Mouse (Mus musculus) midbrain, postnatal 0 days (tissue): ENCODE data around the gene Tubb4b. TPM values are rescaled to one million over a fixed set of nuclear protein-coding genes. Genes with fewer than 3 reads are reported as not detected.

Experiments used
- ATAC-seq: fragments of 200-750 bp; cut with Nextera tagmentation; 2 replicates; pipeline ENCODE4 v1.8.0; 2017; ENCODE audit warnings: moderate number of reproducible peaks, mild to moderate bottlenecking, moderate TSS enrichment, moderate library complexity; ENCODE audit not compliant: low FRiP score
- DNase-seq: peaks from one replicate; pipeline ENCODE4 v3.0.0-alpha.2; 2015; ENCODE audit warnings: low spot score
- H3K27ac ChIP-seq: fragments of 300-500 bp; sonication (generic); 2 replicates; pipeline ENCODE4 v1.5.1; 2014; ENCODE audit warnings: low read depth, mild to moderate bottlenecking, low read length, mixed read lengths
- H3K27me3 ChIP-seq: fragments of 300-500 bp; sonication (generic); 2 replicates; pipeline ENCODE4 v1.6.1; 2014; ENCODE audit warnings: low read length, control low read depth, mixed read lengths; ENCODE audit not compliant: insufficient read depth
- H3K36me3 ChIP-seq: fragments of 300-500 bp; sonication (generic); 2 replicates; pipeline ENCODE4 v1.6.1; 2014; ENCODE audit warnings: low read length, control low read depth, mixed read lengths; ENCODE audit not compliant: insufficient read depth
- H3K4me1 ChIP-seq: fragments of 300-500 bp; sonication (generic); 2 replicates; pipeline ENCODE4 v1.6.1; 2014; ENCODE audit warnings: mild to moderate bottlenecking, control low read depth, antibody characterized with exemption, low read length, mixed read lengths; ENCODE audit not compliant: insufficient read depth
- H3K4me2 ChIP-seq: fragments of 300-500 bp; sonication (generic); 2 replicates; pipeline ENCODE4 v1.6.1; 2014; ENCODE audit warnings: low read depth, mild to moderate bottlenecking, low read length, mixed read lengths; ENCODE audit not compliant: poor library complexity, severe bottlenecking
- H3K4me3 ChIP-seq: fragments of 300-500 bp; sonication (generic); 2 replicates; pipeline ENCODE4 v1.5.1; 2014; ENCODE audit warnings: low read depth, mild to moderate bottlenecking, low read length, moderate library complexity
- H3K9ac ChIP-seq: fragments of 300-500 bp; sonication (generic); replicated peaks from 2 replicates; pipeline ENCODE4 v1.6.1; 2014; ENCODE audit warnings: mild to moderate bottlenecking, low read length, moderate library complexity, mixed read lengths; ENCODE audit not compliant: poor library complexity, severe bottlenecking
- H3K9me3 ChIP-seq: fragments of 300-500 bp; sonication (generic); 2 replicates; pipeline ENCODE4 v1.6.1; 2016; ENCODE audit warnings: low read length, control low read depth
- CTCF ChIP-seq: IDR thresholded peaks from 2 replicates; pipeline ENCODE4 v1.5.1; 2016; ENCODE audit warnings: antibody characterized with exemption, mild to moderate bottlenecking
- WGBS: fragments of 180-500 bp; shearing (Covaris S2); extraction: QIAGEN DNeasy Blood & Tissue Kit; methylation state at CpG from one replicate; pipeline ENCODE4 v1.1.7; 2014; 5-methylcytosine and 5-hydroxymethylcytosine counted together
- polyA plus RNA-seq: library from polyadenylated mRNA; unstranded; fragments of >200 nt; fragmentation: Nextera tagmentation; extraction: Ambion mirVana; gene quantifications from 2 replicates; pipeline ENCODE4 v1.2.1, GENCODE M21; 2015
- total RNA-seq: library from RNA; depleted of rRNA; stranded (reverse); fragments of >200 nt; gene quantifications from 2 replicates; pipeline ENCODE4 v1.2.3, GENCODE M21; 2014

Gene Tubb4b
- total and polyA plus RNA-seq, 2 experiments from 2014 or later: 461 to 625 TPM

GRCm38 (mm10) chr2:25186575-25186930 is 37.9 kb downstream of the Tubb4b start:
- DNase-seq (no peak), ATAC-seq (0 out of 2 replicates have a peak, but pooled peaks have one; percentile 14)
- no peak for TF ChIP-seq CTCF
- Histone ChIP-seq H3K27me3 (no peaks in the 10 kb centered on the region), H3K4me2 (peak overlapping the region; percentile 59; the same call in 1 of the 2 replicates), H3K36me3 (no peaks in the 10 kb centered on the region), H3K4me3 (peak overlapping the region; percentile 38), H3K9ac (no peak overlapping the region), H3K9me3 (no peaks in the 10 kb centered on the region), H3K4me1 (peaks cover 5% of the 10 kb centered on the region; the same call in 1 of the 2 replicates), H3K27ac (no peak overlapping the region)
- 34% methylated on average over 5 of the region's 5 CpGs for WGBS

GRCm38 (mm10) chr2:25185625-25186574 is 38.6 kb downstream of the Tubb4b start:
- Histone ChIP-seq H3K27ac (peak overlapping the region; percentile 48), H3K4me3 (peak overlapping the region; percentile 38), H3K9me3 (no peaks in the 10 kb centered on the region), H3K4me1 (peaks cover 5% of the 10 kb centered on the region; the same call in 1 of the 2 replicates), H3K27me3 (no peaks in the 10 kb centered on the region), H3K4me2 (peak overlapping the region; percentile 59), H3K36me3 (no peaks in the 10 kb centered on the region), H3K9ac (peak overlapping the region; percentile 54)
- ATAC-seq: peak; percentile 75
- TF ChIP-seq CTCF: peak; percentile 88
- 2% methylated on average over 60 of the region's 64 CpGs for WGBS
- peak; percentile 73 for DNase-seq

- no peak overlapping the region for H3K27ac ChIP-seq
- DNase-seq (no peak), ATAC-seq (no peak)
- no peaks in the 10 kb centered on the region for H3K27me3 ChIP-seq
- no peak overlapping the region for H3K4me2 ChIP-seq
- WGBS: 92% methylated on average over 7 of the region's 7 CpGs
- no peak overlapping the region for H3K9ac ChIP-seq
- H3K9me3 ChIP-seq: no peaks in the 10 kb centered on the region
- H3K36me3 ChIP-seq: no peaks in the 10 kb centered on the region
- no peak for TF ChIP-seq CTCF
- peaks cover 5% of the 10 kb centered on the region; the same call in 1 of the 2 replicates for H3K4me1 ChIP-seq
- no peak overlapping the region for H3K4me3 ChIP-seq
Measured at GRCm38 (mm10) chr2:25184496-25184895, 40.0 kb downstream of the Tubb4b start.

GRCm38 (mm10) chr2:25183336-25183735 is 41.2 kb downstream of the Tubb4b start:
- ATAC-seq (no peak), DNase-seq (no peak)
- H3K9ac ChIP-seq: no peak overlapping the region
- whole genome bisulfite sequencing: 52% methylated on average over 2 of the region's 2 CpGs
- no peaks in the 10 kb centered on the region for H3K9me3 ChIP-seq
- TF ChIP-seq CTCF: no peak
- H3K4me2 ChIP-seq: peak overlapping the region; percentile 57
- no peak overlapping the region for H3K27ac ChIP-seq
- H3K27me3 ChIP-seq: no peaks in the 10 kb centered on the region
- H3K36me3 ChIP-seq: no peaks in the 10 kb centered on the region
- H3K4me1 ChIP-seq: peaks cover 5% of the 10 kb centered on the region; the same call in 1 of the 2 replicates
- H3K4me3 ChIP-seq: peak overlapping the region; percentile 49; the same call in 1 of the 2 replicates

GRCm38 (mm10) chr2:25182664-25183063 is 41.8 kb downstream of the Tubb4b start:
- H3K9me3 ChIP-seq: no peaks in the 10 kb centered on the region
- H3K9ac ChIP-seq: peak overlapping the region; percentile 29; the same call in 1 of the 2 replicates
- peaks cover 5% of the 10 kb centered on the region; the same call in 1 of the 2 replicates for H3K4me1 ChIP-seq
- peak overlapping the region; percentile 49 for H3K4me3 ChIP-seq
- H3K27ac ChIP-seq: no peak overlapping the region
- WGBS: 15% methylated on average over 6 of the region's 6 CpGs
- no peaks in the 10 kb centered on the region for H3K36me3 ChIP-seq
- peak; percentile 43 for DNase-seq
- ATAC-seq: no peak
- no peaks in the 10 kb centered on the region for H3K27me3 ChIP-seq
- H3K4me2 ChIP-seq: peak overlapping the region; percentile 57
- TF ChIP-seq CTCF: no peak
